Mouse (Mus musculus) erythroblast, embryonic 14.5 days (primary cell): Measurements from ENCODE around the gene Fam168a.

Source experiments
- GATA1 ChIP-seq: IDR thresholded peaks from 2 replicates; pipeline ENCODE4 v1.6.1; 2012; ENCODE audit warnings: low read length, inconsistent platforms, mixed read lengths
- TAL1 ChIP-seq: IDR thresholded peaks from 3 replicates; pipeline ENCODE4 v1.6.1; 2012; ENCODE audit warnings: low read length, inconsistent platforms, mixed read lengths

DNA sequence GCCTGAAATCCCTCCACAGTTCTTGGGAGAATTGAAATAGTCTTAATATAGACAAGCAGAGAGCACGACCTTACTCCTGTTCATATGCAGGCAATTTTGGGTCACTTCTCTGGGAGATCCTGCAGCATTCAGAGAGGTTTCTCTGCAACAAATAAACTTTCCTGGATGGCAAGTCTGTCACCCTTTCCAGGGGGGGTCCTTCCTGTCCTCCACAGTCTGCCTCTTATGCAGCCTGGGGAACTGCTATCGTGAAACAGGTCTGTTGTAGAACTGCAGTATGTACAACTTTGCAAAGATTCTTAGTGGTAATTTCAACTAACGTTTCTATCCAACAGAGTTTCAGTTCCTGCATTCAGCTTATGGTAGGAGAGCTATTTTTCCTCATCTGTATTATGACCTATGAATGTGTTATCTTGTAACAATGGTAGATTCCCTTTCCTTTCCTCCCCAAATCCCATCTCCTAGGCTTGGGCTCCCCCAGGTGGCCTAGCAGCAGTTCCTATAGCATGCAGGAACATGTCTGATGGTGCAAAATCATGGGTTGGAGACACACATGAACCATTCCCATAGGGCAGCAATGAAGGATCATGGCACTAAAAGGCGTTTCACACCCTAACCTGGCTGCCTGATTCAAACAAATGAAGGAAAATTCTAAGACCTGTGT, 112.1 kb downstream of the Fam168a start:
- no peak for TF ChIP-seq TAL1
- no peak for TF ChIP-seq GATA1
